Mouse (Mus musculus) cerebellum, adult 2 months (tissue): ENCODE results near the gene Mta1.

Experiments used
- CTCF ChIP-seq: fragments of 200-500 bp; IDR thresholded peaks from 2 replicates; pipeline ENCODE4 v1.5.1; 2011; ENCODE audit warnings: low read depth, mild to moderate bottlenecking, control low read depth, low read length, moderate library complexity, borderline replicate concordance; ENCODE audit not compliant: insufficient read depth
- POLR2A ChIP-seq: fragments of 200-500 bp; IDR thresholded peaks from 2 replicates; pipeline ENCODE4 v1.6.1; 2011; ENCODE audit warnings: low read length, control low read depth, borderline replicate concordance; ENCODE audit not compliant: insufficient read depth

GRCm38 (mm10) chr12:113088026-113088425 is 10.1 kb upstream of the Mta1 start:
- no peak for TF ChIP-seq CTCF
- no peak for TF ChIP-seq POLR2A
